Mouse (Mus musculus) monocyte, adult 5-6 weeks (primary cell): ENCODE data around the gene Jund. TPM values are rescaled to one million over a fixed set of nuclear protein-coding genes. Genes with fewer than 3 reads are reported as not detected.

Experiments
- ATAC-seq: fragments of 153-309, 156-312 bp; replicated peaks from 2 replicates; pipeline ENCODE4 v1.8.0; 2017; ENCODE audit warnings: mild to moderate bottlenecking; ENCODE audit not compliant: low TSS enrichment, insufficient number of reproducible peaks, severe bottlenecking, poor library complexity, low FRiP score
- total RNA-seq: library from RNA; stranded (forward); fragments of 200-1000, 200-491, 200-594 nt; gene quantifications from 3 replicates; pipeline ENCODE4 v1.2.3, GENCODE M21; 2017

Gene Jund
- total RNA-seq, 1 experiment from 2014 or later: 131 TPM

DNA sequence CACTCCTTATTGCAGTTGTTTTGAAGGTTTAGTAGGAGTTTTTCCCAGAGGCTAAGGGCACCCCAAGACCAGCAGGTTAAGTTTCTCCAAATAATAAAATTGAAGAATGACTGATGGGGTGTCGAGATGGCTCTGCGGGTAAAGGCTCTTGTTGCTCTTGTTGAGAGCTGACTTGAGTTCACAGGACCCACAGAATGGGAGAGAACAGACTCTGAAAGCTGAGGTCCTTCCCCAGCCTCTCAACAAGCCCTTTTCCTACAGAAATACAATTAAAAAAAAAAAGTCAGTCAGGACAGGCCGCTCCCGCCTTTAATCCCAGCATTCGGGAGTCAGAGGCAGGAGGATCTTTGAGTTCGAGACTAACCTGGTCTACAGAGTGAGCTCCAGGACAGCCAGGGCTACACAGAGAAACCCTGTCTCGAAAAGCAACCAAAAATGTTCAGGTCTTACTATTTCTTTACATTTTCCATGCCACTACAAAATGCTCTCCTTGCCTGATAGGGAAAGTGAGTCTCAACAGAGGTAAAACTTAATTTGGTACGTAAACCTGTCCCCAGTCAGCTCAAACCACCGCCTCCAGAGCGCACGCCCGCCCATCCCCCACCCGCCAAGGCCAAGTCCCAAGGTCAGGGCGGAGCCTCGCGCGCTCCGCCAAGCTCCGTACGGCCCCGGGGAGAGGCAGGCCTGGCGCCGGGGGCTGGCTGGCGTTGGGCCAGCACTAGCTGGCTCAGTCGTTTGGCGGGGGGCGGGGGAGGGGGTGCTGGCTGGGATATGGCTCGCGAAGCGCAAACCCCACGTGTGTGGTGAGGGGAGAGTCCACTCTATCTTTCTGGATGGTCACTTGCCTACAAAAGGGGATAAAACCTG lies 2.5 kb upstream of the Jund start:
- ATAC-seq: no peak

GRCm38 (mm10) chr8:70696946-70697345 lies 1.8 kb upstream of the Jund start:
- no peak for ATAC-seq

DNA sequence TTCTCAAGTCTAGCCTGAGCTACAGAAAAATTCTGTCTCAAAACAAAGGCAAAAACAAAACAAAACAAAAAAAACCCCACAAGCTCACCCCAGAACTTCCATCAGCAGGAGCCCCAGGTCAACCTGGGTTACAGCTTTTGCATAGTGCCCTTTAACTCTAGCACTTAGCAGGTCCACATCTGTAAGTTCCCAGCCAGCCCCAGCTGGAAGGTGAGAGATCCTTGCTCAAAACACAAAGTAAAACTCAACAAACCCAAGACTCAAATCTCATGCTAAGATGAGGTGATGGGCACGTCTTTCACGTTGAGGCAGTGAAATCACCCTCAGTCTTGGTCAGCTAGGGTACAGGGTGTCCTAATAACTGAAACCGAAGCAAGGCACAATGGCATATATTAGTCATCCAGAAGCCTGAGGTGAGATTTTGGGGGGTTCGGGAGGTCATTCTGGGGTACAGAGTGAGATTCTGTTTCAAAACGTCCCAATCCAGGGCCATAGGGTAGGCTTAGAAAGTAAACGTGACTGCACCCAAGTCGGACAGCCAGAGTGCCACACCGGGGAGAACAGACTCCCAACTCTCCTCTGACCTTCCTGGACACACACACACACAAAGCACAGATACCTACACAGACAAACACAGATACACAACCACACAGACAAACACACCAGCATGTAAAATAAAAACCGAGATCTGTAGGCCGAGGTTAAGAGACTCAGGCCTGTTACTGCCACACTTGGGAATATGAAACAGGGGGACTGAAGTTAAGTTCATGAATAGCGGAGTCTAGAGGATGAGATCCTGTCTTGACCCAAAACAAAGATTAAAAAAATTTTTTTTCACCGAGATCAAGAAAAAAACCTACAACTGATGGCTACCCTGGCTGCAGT lies 1.1 kb upstream of the Jund start:
- no peak for ATAC-seq

GRCm38 (mm10) chr8:70699116-70699833 lies 526 bp downstream of the Jund start:
- no peak for ATAC-seq

GRCm38 (mm10) chr8:70699834-70700554 lies 1.2 kb downstream of the Jund start:
- ATAC-seq: no peak

- ATAC-seq: 0 out of 2 replicates have a peak, but pooled peaks have one; percentile 7
These were observed 1.8 kb downstream of the Jund start for GRCm38 (mm10) chr8:70700555-70700922.

DNA sequence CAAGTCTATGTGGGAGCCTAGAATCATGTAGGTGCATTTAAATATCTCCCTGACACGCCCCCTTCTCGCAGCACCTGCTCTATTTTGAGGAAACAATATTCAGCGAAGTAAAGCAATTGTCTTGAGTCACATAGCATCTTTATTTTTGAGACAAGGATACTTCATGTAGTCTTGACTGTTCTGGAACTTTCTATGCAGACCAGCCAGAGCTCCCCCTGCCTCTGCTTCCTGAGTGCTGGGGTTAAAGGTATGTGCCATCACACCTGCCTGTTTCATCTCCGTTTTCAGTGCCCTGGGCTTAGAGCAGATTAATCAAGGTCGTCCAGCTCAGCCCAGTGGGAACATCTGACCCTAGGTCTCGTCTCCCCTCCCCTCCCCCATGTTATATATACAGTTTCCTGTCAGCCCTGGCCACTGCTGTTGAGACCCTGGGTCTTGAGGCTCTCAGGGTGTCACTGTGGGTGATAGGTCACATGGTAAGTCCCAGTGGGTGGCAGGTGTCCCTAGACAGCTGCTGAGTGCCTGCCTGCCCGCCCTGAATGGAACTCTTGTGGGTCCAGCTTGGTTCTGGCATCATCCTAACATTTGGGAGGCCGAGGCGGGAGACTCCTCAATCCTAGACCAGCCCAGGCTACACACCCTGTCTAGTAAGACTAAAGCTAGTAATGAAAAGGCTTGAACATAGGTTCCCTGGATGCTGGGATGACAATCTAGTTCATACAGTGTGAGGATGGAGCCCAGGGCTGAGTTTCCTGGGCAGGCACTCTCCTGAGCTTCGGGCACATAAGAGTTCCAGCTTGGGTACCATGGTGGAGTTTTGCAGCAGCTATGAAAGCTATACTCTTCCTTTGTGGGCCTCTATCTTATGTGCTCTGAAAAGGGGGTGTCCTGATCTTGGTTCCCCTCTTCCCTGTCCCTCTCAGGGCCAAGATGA lies 2.6 kb downstream of the Jund start:
- ATAC-seq: no peak

DNA sequence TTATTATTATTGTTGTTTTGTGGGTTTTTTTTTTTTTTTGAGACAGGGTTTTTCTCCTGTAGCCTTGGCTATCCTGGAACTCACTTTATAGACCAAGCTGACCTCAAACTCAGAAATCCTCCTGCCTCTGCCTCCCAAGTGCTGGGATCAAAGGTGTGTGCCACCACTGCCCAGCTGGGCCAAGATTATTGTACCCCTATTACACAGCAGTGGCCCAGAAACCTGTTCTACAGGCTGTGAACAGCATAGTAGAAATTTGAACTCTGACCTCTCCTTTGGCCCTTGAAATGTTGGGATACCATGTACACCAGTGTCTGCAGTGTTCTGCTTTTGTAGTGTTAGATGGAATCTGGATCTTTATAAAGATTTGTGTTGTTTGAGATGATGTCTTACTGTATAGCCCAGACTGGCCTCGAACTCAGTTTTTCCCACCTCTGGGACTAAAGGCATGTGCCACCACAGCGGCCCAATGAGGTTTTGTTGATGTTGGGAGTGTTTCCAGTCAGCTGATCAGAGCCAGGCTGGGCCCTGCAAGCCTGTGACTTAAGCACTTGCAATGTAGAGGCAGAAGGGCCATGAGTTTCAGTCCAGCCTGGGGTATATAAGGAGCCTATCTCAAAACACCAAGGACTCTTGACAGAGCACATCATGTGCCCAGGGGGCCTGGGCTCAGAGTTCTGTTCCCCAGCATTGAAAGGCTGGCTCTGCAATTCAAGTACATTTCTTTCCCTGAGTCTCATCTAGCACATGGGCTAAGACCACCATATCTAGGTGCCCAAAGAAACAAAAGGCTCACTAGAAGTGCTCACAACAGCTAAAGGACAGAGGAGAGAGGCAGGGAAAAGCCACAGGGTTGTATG lies 3.5 kb downstream of the Jund start:
- no peak for ATAC-seq

- no peak for ATAC-seq
These were observed 4.1 kb downstream of the Jund start for GRCm38 (mm10) chr8:70702842-70703182.

GRCm38 (mm10) chr8:70703287-70703686 lies 4.5 kb downstream of the Jund start, which contains the start of gene Iqcn:
Iqcn (plus strand) TSS chr8:70703457.
- no peak for ATAC-seq

GRCm38 (mm10) chr8:70708281-70708680 lies 9.5 kb downstream of the Jund start:
- ATAC-seq: no peak

DNA sequence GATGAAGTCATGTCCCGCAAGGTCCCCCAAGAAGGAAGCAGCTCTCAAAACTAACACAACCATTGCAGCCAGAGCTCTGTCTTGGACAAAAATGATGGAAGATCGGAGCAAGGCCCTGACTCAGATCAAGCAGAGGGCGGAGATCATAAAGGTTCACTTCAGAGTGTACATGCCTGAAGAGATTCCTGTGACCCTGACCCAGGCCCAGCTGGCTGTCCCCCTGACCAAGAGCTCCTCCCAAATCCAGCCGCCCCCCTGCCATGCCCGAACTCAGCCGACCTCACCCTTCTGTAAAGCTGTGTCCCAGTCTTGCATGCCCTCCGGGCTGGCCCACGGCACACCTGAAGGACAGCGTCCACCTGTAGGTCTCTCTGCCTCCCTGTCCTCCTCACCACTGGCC lies 11.0 kb downstream of the Jund start:
- no peak for ATAC-seq

DNA sequence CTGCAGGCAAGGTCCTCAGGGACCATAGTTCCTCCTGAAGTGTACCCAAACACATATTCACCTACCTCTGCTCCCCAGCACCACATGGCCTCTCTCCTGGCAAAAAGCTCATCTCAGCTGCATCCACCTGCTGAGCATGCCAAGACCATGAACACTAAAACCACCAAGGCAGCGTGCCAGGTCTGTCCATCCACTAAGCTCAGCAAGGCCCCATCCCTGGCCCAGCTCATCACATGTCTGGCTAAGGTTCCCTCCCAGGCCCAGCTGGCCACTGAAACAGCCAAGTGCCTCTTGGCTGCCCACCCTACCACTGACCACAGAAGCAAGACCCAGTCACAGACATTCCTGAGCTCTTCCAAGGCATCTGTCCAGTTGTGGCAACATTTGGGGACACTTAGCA lies 11.5 kb downstream of the Jund start:
- no peak for ATAC-seq

- no peak for ATAC-seq
These were observed 12.3 kb downstream of the Jund start for GRCm38 (mm10) chr8:70711041-70711440.

DNA sequence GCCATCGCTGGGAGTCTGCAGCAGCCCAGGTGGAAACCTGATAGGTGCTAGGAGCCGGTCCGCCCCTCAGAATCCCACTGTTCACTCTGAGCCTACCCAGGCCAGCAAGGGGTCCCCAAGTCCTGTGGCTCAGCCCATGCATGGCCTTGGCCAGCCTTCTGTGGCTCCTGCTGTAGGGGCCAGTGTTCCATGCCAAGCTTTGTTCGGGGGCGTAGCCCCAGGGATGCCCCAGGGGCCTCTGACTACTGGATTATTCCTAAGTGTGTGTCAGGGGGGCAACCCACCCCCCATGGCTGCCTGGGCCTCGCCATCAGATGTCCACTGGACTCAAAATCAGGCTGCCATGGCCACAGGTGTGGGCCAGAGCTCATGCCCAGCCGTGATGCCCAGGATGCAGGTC lies 15.2 kb downstream of the Jund start:
- ATAC-seq: no peak

DNA sequence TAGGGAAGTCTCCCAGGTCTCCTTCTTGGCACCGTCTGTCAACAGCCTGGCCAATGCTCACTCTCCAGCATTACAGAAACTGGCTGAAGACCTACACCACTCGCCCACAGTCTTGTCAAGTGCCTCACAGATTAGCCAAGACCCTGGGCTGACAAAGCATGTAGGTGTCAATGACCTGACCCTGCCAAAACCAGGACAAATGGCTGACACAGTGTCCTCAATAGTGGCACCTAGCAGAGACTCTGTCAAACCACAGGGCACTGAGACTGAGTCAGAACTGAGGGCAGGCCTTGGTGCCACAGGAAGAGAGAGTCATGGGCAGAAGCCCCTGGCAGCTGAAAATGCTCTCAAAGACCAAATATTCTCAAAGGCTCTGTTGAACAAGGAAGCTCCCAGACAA lies 16.3 kb downstream of the Jund start:
- ATAC-seq: no peak
